Mouse (Mus musculus) lung, postnatal 0 days (tissue): ENCODE measurements around the gene Irf4.

Experiments used
- CTCF ChIP-seq: IDR thresholded peaks from 2 replicates; pipeline ENCODE4 v1.5.1; 2016; ENCODE audit warnings: antibody characterized with exemption, mild to moderate bottlenecking
- EP300 ChIP-seq: IDR thresholded peaks from 2 replicates; pipeline ENCODE4 v1.6.1; 2016; ENCODE audit warnings: antibody characterized with exemption, mild to moderate bottlenecking, control low read depth

DNA sequence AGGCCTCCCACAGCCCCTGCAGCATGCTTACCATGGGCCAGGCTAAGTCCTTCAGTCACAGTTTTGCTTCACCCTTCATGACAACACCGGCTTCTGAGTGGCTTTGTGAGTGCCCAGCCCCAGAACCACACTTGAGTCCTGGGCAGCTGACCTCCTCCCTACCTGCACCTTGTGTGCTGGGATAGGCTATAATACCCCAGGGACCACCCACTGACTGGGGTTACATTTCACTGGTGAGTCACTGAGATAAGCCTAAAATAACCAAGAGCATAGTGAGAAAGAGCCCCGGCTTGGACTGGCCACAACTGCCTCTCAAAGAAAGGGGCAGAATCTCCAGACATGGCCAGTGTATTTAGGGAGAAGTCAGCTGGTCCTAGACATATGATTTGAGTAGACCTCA lies 32.9 kb downstream of the Irf4 start:
- TF ChIP-seq EP300 (no peak), CTCF (no peak)
